Mouse (Mus musculus): Measurements from ENCODE around the gene Cd164. TPM values are rescaled to one million over a fixed set of nuclear protein-coding genes. Genes with fewer than 3 reads are reported as not detected.
"Not testable (repeated sequence)": the region's sequence is repeated elsewhere in the genome, so short reads cannot be mapped to it uniquely, and the experiment has no call there.

The Cd164 gene
- total RNA-seq, 2 experiments from 2014 or later, result 126 to 148 TPM

GRCm38 (mm10) chr10:41490518-41490873 lies 28.7 kb upstream of the Cd164 start:
- DNase-seq (ENCODE audit: low spot score), result no peak

GRCm38 (mm10) chr10:41491111-41491510 lies 28.1 kb upstream of the Cd164 start:
- intact Hi-C loops (cut with DNase I), result no loop called here
- no peak for DNase-seq (ENCODE audit: low spot score)

More at GRCm38 (mm10) chr10:41490518-41490873, 28.7 kb upstream of the Cd164 start:
- intact Hi-C loops (cut with DNase I), result no loop called here

DNA sequence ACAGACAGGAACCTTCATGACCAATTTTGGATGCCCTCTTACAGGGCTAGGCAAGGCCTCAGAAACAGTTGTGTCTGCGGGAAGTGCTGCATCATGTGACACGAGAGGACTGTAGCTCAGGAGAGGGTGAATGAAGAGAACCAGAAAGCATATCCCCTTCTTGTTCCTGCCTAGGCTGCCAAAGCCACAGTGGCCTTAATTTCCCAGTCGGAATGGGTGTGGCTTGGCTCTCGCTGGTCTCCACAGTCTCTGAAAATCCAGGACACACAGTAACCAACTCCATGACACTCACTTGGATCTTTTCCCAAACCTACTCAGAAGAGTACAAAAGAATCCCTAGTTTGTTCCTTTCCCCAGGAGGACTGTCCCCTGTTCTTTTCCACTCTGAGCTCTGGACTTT lies 18.3 kb upstream of the Cd164 start:
- peak; percentile 64 for DNase-seq (ENCODE audit: low spot score)
- intact Hi-C loops (cut with DNase I), result loop anchor here (10.0 kb wide), 2 partner anchors 66 to 196 kb away; partner anchors contain the start of genes Ak9 and Fig4

DNA sequence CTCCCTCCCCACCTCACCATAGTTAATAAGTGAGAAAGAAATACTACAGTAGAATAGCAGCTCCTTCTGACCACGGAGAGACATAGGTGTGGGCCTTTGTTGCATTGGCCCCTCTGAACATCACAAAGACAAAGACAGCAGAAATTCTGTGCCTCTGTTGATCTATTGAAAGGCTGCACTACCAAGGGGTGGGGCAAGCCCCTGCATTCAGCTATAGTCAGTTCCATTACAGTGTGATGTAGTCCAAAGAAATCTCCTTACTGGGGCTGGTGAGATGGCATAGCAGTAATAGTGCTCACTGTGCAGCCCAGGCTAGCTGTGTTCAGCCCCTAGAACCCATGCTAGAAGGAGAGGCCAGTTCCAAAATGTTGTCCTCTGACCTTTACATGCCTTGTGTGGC lies 14.2 kb upstream of the Cd164 start:
- DNase-seq (ENCODE audit: low spot score), result no peak
- intact Hi-C loops (cut with DNase I), result loop anchor here (10.0 kb wide), 2 partner anchors 70 to 200 kb away; partner anchors contain the start of genes Ak9 and Fig4

GRCm38 (mm10) chr10:41505446-41505845 lies 13.8 kb upstream of the Cd164 start:
- not testable (repeated sequence) for DNase-seq (ENCODE audit: low spot score)
- intact Hi-C loops (cut with DNase I), result loop anchor here (10.0 kb wide), 2 partner anchors 71 to 201 kb away; partner anchors contain the start of genes Ak9 and Fig4

GRCm38 (mm10) chr10:41509160-41509559 lies 10.1 kb upstream of the Cd164 start:
- DNase-seq (ENCODE audit: low spot score), result no peak
- intact Hi-C loops (cut with DNase I), result loop anchor here (10.0 kb wide), 2 partner anchors 74 to 204 kb away; partner anchors contain the start of genes Ak9 and Fig4

GRCm38 (mm10) chr10:41514301-41514700 lies 4.9 kb upstream of the Cd164 start:
- intact Hi-C loops (cut with DNase I), result loop anchor here (10.0 kb wide), 1 partner anchor 290 kb away; the partner anchor contains the start of genes Cep57l1 and Sesn1
- DNase-seq (ENCODE audit: low spot score), result no peak

DNA sequence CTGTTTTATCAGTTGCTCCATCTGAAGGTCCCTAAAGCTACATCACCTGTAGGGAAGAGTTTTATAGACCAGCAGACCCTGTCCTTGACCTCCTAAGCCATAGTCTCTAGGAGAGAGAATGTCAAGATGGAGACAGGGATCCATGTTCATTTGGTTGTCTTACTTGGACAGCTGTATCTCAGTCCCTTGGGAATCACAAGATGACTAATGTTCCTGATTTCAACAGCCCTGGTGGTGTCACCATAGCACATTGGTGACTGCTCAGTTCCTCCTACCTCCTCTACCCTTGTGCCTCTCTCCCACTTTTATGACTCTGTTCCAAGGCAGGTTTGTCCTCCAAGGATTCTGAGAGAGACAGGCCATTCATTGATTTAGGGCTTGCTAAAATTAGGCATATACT lies 4.3 kb upstream of the Cd164 start:
- intact Hi-C loops (cut with DNase I), result loop anchor here (10.0 kb wide), 1 partner anchor 290 kb away; the partner anchor contains the start of genes Cep57l1 and Sesn1
- no peak for DNase-seq (ENCODE audit: low spot score)

DNA sequence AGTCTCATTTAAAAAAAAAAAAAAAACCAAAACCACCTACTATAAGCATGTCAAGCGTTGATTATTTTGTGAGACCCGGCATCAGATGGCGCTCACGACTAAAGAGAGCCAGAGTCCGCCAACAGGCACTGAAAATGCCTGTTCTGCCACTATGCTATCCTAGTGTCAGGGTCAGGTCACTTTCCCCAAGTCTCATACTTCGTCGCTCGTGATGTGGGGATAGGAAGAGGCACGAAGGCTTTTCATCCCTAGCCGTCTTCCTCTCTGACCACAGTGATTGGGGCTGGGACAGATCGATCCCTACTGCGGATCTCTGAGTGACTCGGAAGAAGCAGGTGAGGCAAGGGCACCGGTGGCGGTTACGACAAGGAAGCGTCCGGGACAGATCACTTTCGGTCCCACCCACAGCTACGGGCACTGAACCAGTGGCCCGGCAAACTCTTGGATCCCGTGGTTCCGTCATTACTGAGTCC lies 670 bp upstream of the Cd164 start:
- DNase-seq (ENCODE audit: low spot score), result peak; percentile 53

GRCm38 (mm10) chr10:41519640-41520409 lies 611 bp downstream of the Cd164 start:
- intact Hi-C loops (cut with DNase I), result loop anchor here (2.0 to 10.0 kb wide), 3 partner anchors 82 to 285 kb away; partner anchors contain the start of genes Cep57l1 and Sesn1
- DNase-seq (ENCODE audit: low spot score), result no peak

More for the DNA sequence above, 670 bp upstream of the Cd164 start:
- intact Hi-C loops (cut with DNase I), result loop anchor here (2.0 to 10.0 kb wide), 2 partner anchors 164 to 286 kb away; partner anchors contain the start of genes Cep57l1 and Sesn1

DNA sequence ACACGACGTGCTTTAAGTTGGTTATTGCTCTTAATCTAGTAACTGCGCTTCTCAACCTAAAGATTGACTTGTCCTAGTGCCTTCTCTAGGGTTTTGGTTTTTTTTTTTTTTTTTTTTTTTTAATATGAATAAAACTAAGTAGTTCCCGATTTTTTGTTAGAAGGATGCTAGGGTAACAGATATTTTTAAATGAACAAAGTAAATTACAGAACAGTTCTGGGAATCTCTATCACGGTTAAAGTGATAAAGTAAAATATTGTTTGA lies 1.1 kb downstream of the Cd164 start:
- DNase-seq (ENCODE audit: low spot score), result no peak
- intact Hi-C loops (cut with DNase I), result loop anchor here (5.0 kb wide), 1 partner anchor 82 kb away; no protein-coding TSS in a partner anchor

DNA sequence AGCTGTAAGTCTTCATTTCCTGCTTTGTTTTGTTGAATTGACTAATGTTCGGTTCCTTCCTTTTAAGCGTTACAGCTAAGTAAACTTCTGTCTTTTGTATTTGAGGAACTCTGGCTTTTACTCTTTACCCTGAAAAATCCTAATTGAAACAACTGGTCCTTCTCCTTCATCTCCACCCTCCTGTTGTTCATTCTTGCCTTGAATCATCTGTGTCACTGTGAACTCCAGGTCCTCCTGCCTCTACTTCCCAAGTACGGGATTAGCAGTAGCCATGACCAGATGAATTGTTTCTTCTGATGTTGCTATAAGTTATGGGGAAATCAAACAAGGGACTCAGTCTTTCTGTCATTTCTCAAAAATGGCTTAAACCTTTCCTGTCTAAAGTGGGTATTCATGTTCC lies 4.2 kb downstream of the Cd164 start:
- intact Hi-C loops (cut with DNase I), result loop anchor here (5.0 kb wide), 1 partner anchor 79 kb away; no protein-coding TSS in a partner anchor
- no peak for DNase-seq (ENCODE audit: low spot score)

DNA sequence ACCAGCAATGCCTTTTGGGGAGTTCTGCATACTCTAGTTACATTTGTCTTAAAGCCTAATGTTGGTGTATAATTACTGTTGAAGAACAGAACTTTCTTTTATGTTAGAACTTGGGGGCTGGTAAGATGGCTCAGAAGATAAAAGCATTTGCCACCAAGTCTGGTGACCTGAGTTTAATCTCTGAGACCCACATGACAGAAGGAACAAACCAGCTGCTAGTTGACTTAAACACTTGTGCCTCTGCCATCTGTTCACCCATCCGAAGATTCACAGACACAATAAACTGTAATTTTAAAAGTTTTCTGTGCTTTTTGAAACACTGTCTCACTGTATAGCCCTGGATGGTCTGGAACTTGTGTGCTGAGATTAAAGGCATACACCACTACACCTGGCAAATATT lies 6.5 kb downstream of the Cd164 start:
- DNase-seq (ENCODE audit: low spot score), result no peak
- intact Hi-C loops (cut with DNase I), result no loop called here

- intact Hi-C loops (cut with DNase I), result no loop called here
- no peak for DNase-seq (ENCODE audit: low spot score)
Measured at GRCm38 (mm10) chr10:41529972-41530371, 10.8 kb downstream of the Cd164 start.

- intact Hi-C loops (cut with DNase I), result no loop called here
- no peak for DNase-seq (ENCODE audit: low spot score)
Measured at GRCm38 (mm10) chr10:41535991-41536390, 16.8 kb downstream of the Cd164 start.

DNA sequence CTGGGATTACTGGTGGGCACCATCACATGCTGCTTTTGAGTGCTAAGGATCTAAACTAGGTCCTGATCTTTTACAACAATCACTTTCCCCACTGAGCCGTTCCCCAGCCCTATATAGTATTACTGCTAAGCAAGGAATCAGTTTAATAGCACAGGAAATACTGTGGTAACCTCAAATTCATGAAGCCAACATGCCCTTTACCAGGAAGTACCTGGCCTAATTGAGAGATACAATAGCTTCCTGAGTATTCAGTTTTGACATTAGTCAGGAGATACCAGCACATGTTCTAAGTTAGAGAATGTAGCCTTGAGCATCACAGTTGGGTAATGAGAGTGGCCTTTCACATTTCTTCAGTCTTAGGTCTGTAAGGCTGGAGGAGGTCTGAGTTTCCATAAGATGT lies 17.5 kb downstream of the Cd164 start:
- DNase-seq (ENCODE audit: low spot score), result no peak

DNA sequence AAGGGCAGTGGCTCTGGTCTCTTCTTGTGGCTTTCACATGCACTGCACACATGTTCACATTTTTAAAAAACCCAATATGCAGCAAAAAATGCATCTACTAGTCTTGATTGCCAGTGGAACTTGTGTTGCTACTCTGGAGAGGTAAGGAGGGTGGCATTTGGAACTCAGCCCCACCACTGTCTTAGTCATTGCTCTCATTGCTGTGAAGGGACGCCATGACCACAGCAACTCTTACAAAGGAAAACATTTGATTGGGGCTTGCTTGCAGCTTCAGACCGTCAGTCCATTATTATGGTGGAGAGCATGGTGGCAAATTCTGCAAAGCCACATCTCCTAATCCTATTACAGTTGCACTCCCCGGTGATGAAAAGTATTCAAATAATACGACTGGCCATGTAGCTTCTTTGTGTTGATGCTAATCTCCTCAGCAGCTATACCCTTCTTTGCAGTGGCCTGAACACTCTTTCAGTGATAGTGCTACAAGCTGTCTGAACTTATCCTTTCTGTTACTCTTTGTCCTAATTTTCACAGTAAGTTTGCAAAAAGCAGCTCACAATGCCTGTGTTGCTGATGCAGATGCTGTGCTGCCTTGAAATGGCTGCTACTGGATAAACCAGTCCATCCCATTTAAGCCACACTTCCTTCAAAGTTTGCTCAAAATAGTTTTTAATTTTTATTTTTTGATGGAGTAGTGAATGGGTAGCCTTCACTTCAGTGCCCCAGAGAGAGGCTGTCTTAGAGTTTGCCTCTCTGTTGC lies 18.2 kb downstream of the Cd164 start:
- no peak for DNase-seq (ENCODE audit: low spot score)
- intact Hi-C loops (cut with DNase I), result no loop called here

More for the DNA sequence above, 17.5 kb downstream of the Cd164 start:
- intact Hi-C loops (cut with DNase I), result no loop called here

- intact Hi-C loops (cut with DNase I), result no loop called here
- DNase-seq (ENCODE audit: low spot score), result no peak
Measured at GRCm38 (mm10) chr10:41537983-41538330, 18.7 kb downstream of the Cd164 start.

GRCm38 (mm10) chr10:41538986-41539385 lies 19.8 kb downstream of the Cd164 start:
- no peak for DNase-seq (ENCODE audit: low spot score)
- intact Hi-C loops (cut with DNase I), result no loop called here

GRCm38 (mm10) chr10:41542057-41542456 lies 22.8 kb downstream of the Cd164 start:
- DNase-seq (ENCODE audit: low spot score), result no peak
- intact Hi-C loops (cut with DNase I), result no loop called here

- intact Hi-C loops (cut with DNase I), result no loop called here
- DNase-seq (ENCODE audit: low spot score), result no peak
Measured at GRCm38 (mm10) chr10:41543439-41543838, 24.2 kb downstream of the Cd164 start.
